Mouse (Mus musculus): ENCODE data around the gene Pax5.

The Pax5 gene

DNA sequence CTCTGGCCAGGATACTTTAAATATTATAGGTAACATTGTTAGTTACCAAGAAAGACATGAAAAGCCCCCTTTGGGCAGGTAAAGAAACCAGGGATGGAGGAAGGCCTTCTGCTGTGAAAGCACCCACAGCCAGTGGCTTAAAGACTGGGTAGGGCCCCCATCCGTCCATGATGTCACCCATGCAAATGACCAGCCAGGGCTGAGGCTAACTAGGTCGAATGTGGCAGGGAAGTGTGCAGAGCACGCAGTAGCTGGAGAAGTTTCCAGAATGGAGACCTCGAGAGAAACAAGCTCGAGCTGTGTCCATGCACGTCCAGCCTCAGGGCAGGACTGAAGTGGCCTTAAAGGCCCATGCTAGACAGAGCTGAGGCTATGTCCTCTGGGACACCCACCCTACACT, 42.9 kb downstream of the Pax5 start:
- no peak for DNase-seq (ENCODE audit: low spot score)

DNA sequence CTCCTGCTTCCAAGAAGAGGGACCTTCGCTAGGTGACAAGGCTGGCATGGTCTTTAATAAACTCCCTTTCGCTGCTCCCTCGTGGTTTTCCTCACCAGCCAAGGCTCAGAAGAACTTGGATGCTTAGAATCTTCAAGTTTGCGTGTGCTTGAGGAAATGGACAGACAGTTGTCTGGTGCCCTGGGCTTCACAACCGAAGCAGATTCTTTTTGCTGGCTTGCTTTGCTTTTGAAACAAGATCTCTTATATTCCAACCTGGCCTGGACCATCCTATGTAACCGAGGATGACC, 45.6 kb downstream of the Pax5 start:
- DNase-seq (ENCODE audit: low spot score): no peak

DNA sequence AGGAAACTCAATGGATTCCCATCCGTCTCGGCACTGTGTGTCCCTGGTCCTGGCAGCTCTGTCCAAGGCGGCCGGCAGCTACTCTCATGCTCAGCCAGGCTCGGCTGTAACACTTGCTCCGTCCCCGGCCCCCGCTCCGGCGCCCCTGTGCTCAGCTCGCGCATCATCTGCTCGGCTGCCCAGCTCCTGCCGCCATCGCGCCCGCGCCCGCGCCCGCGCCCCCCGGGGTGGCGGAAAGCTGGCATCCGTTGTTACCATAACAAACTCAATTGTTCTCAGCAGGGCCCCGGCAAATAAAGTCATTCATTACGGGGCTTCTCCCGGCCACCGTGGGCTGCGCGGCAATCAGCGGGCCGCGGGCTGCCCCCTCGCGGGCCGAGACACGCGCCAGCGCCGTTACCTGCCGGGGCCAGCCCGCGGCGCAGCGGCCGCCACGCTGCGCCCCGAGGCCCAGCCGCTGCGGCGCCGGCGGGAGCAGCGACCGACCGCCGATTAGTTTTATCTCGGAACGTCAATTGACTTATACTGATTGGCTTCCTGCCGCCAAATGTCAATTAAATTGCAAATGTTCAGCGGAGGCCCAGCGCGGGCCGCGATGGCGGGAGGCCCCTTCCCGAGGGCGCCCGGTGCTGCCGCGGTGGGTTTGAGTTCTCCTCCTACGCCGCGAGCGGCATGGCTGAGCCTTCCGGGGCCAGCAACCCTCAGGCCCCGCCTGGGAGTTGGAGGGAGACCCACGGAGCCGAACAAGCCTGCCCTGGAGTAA, 46.1 kb downstream of the Pax5 start:
- DNase-seq (ENCODE audit: low spot score): no peak

DNA sequence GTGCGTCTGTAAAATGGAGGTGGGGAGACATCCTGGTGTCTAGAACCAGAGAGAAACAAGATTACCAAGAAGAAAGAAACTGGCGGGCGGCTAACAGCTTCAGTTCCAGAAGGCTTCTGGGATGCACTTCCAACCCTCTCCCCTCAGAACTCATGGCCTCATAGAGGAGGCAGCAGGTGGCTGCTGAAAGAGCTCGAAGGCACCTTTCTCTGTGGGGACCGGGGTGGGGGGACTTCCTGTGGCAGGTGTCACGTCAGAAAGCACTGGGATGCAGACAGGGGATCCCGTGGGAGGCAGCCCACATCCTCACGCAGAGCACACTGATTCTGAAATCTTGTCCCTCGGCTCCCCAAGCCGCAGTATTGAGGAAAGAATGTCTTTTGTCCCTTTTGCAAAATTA, 46.8 kb downstream of the Pax5 start:
- no peak for DNase-seq (ENCODE audit: low spot score)

DNA sequence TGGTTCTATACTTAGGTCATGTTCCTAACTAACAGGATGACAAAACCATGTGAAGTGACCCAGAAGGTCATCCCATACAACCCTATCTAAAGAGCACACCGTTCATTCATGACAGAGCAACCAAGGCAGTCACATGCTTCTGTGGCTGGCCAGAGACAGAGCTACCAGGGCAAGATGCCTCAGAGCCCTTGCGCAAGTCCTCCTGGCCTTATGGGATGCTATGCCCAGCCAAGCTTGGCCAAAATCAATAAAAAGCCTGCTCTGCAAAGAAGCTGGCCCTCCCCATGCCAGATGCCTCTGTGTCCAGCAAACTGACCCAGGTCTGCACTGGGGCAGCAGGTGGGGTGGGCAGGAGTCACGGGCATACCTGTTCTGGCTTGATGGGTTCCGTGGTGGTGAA, 65.1 kb downstream of the Pax5 start:
- no peak for DNase-seq (ENCODE audit: low spot score)

DNA sequence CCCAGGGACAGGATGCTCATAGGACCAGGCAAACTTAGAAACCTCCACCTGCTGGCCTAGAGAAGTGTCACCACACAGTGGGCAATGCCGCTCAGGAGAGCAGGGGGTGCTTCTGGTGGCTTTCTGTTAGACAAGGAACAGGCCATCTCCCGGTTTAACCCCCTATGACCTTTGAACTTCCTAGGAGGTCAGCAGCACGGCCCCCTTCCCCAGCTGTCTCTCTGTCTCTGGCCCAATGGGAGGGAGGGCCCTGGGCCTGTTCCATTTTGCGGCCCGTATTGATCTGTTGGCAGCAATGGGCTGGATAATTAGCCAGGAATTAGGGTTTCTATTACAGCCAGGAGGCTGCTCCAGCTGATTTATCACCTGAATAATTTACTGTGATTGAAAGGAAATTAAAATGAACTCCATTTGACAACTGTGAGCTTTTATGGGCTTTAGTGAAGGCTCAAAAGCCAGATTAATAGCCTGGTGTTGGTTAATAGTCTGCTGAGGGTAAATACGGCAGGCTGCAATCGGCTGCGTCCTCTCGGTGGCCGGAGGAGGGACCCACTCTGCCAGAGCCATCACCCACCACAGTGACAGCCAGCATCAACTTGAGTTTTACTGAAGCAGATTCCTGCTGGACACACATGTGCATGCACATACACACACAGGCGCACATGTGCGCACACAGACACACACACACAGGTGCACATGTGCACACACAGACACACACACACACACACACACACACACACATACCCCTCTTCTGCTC, 68.3 kb downstream of the Pax5 start:
- DNase-seq (ENCODE audit: low spot score): no peak

DNA sequence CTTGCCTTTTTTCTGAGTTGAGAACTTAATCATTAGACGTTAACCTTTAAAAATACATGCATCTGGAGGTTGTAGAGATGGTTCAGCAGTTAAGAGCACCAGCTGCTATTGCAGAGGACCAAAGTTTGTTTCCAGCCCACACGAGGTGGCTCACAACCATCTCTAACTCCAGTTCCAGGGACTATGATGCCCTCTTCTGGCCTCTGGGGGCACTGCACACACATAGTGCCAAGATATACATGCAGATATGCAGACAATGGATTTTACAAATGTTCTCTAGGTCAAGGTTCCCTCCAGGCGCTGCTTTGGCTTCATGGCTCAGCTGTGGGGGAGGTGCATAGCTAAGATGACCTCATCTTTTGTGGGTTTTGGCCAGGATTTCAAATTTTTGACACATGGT, 74.7 kb downstream of the Pax5 start:
- DNase-seq (ENCODE audit: low spot score): no peak

DNA sequence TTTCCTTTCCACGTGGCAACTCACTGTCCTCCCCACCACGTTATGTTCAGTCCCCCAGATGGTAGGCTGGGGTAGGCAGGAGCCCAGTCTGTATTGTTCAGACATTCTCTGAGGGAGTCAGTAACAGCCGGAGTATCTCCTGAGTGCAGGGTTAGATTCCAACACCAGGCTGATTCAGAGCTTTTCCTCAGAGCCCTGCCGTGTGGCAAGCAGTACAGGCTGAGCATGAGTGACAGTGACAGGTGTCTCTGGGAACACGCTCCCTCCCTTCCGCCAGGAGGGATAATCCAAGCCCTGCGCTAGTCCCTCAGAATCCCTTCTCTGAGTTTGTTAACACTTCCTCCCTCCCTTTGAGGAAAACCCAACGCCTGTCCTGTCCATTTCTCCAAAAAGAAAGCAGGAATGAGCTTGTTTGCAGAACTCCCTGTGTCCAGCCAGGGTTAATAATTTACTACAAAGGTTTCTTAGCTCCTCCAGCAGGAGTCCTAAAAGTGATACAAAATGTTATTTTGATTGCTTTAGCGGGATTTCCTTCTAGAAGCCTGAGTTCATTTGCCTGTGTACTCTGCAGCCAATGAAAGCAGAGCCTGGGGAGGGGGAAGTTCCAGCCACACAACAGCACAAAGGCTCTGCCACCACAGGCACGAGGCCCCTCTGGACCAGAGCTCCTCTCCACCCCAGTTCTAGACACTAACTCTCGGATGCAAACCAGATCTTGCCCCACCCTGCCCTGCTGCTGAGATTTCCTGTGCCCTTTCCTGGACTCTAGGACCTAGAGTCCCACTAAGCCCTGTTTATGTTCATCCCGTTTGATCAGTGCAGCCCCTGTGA, 76.4 kb downstream of the Pax5 start:
- DNase-seq (ENCODE audit: low spot score): no peak

DNA sequence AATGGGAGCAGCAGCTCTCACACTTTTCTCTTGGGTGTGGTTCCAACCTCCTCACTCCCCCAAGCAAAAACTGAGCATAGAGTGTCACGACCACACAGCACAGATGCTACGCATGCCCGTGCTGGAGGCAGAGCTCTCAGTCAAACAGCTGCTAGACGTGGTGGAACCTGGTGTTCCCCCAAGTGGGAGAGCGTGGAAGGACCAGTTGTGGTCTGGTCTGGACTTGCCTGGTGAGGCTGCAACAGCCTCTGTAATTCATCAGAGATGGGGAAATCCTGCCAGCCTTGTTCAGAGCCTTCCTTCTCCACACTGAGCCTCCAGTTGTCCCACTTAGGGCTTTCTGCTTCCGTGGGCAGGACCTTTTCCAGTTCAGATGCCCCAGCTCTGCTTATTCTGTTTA, 80.2 kb downstream of the Pax5 start:
- no peak for DNase-seq (ENCODE audit: low spot score)

DNA sequence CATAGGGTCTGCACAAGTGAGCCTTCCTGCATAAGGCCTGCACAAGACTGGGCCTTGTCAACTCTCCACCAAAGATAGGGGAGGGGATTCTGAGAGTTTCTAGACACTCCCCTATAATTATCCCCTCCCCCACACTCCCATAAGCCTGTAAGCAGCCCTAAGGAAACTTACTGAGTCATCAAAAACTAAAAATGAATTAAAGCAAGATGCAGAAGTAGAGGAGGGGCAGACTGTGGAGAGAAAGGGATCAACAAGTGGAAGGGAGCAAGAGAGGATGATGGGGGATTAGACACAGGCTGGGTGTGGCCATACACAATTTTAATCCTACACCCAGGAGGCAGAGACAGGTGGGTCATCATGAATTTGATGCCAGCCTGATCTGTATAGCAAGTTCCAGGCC, 82.4 kb downstream of the Pax5 start:
- DNase-seq (ENCODE audit: low spot score): no peak

DNA sequence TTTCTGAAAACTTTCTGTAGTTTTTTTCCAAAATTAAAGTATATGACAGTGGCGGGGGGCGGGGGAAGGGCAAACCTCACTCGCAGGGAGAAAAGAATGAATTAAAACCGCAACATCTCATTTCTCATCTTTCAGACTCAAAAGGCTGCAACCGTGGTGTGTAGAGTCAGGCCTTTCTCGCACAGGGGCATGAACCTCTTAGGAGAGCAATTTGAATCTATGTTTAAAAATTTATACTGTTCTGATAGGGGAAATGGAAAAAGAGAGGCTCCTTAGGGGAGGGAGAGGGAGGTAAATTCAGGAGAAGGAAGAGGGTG, 85.2 kb downstream of the Pax5 start:
- DNase-seq (ENCODE audit: low spot score): no peak

DNA sequence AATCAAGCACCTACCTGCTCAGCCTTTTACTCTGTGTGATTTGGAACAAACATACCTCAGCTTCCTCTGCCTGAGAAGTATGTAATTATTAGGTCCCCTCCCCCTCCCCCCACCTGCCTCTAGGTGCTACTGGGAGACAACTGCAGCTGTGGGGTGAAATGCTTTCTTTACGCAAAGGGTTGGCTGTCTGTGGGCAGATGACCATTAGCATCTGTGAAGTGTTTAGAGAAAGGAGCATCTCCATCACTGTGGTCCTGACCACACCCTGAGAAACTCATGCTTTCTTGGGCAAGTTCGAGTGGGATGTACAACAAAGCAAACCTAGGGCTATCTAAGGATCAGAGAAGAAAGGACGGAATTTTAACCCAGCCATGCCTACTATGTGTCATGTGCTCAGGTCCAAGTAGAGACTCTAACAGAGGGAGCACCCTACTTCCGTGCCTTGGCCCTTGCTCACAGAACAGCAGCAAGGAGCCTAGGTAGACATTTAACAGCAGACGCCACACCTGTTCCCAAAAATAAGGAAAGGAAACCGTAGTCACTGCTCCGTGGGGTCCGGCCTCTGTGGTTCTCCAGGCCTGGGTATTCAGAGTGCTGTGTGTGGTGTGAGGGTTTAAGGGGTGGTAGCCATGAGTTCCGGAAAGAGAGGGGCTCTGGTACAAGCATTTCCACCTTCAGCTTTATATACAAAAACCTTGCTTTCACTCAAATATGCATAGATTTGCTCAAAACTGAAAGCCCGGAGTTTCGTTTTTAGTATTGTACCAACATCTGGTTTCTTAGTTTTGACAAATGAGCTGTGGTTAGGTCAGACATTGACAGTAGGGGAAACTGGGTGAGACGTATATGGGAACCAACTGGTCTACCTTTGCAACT, 85.8 kb downstream of the Pax5 start:
- DNase-seq (ENCODE audit: low spot score): no peak

DNA sequence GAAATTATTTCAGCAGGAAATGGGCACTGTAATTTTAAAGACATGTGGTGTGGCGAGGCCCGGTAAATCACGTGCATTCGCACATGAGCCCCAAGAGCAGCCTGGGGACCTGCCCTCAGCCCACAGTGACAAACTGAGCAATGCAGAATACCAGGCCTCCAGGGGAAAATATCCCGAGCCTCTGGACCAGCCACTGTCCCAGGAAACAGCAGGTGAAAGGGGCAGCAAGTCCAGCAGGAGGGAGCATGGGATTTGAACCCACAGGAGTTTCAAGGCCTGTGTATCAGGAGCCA, 86.9 kb downstream of the Pax5 start:
- DNase-seq (ENCODE audit: low spot score): no peak

DNA sequence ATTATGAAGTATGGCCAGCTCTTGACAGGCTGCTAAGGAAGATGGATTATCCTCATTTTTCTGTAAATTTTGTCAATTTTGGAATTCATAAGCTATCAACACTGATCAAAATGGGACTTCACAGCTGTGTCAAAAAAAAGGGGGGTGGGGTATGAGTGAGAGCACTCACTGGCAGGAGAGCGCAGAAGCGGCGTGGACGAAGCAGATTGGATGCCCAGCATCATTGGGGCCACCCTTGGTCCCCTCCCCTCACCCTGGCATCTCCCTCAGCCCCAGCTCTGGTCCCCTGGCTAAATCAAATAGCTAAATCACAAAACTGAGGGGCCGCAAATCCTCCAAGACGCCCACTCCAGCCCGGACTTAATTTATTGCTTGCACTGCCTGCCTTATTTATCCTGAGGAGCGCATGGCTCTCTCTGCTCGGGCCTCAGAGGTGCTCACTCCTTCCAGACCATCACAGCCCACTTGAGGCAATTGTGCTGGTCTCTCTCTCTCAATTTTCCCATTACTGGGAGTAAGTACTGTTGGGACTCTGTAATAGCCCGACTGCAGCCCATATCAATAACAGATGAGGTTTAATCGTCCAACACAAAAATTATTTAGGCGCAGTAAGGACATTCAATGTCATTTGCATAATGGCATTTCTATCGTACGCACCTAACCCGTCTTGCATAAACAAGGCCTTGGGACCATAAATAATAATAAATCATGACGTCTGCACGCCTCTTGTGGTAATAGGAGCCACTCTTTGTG, 87.4 kb downstream of the Pax5 start:
- no peak for DNase-seq (ENCODE audit: low spot score)

DNA sequence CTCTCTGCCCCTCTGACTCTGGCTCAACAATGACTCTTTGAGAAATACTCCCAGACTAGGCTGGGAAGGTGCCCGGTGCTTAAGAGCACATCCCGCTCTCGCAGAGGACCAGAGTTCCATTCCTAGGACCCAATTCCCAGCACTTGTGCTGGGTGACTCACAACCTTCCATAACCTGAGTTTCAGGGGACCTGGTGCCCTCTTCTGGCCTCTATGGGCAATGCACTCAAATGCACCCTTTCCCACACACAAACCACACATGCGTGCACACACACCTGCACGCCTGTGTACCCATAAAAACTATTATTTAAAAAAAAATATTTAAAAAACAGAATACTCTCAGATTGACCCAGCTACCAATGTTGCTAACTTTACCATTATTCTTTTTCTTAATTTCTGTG, 90.0 kb downstream of the Pax5 start:
- no peak for DNase-seq (ENCODE audit: low spot score)

DNA sequence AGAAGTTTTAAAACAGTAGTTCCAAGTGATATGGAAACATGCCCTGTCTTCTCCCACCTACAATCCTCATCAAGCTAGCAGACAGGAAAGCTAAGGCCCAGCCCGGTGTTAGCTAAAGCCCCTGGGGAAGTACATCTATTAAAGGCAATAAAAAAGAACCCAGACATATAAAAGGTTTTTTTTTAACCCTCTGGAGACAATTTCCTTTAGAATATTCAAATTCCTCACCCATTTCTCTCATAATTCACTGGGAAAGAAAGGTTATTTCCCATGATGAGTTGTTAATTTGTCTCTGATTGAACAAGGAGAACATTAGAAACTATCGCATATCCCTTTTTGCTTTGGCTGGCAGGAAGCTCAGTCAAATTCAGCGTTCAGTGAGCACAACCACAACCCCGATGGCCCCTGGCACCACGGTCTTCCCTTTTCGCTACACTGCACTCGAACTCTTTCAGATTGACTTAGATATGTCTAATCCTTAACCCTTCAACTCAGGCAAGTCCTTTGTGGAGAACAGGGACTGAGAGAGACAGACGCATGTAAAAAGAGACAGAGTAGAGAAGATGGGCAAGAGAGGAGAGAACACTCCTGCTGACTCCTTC, 96.1 kb downstream of the Pax5 start:
- DNase-seq (ENCODE audit: low spot score): no peak

DNA sequence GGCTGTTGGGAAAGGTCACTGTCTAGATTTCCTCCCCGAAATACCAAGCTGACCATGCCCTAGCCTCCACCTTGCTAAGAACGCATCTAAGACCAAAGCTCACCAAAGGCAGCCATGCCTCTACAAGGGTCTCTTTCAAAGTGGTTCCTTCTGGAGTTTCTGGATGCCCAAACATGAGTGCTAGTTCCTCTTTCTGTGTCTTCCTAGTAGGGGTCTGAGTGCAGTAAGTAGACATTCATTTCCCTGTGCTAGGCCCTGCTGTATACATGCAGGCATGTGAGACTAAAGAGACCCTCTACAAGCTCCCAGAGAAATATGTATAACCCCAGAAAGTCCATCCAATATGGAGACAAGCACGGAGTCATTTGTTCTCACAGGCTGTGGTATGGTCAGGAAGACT, 97.9 kb downstream of the Pax5 start:
- DNase-seq (ENCODE audit: low spot score): no peak

DNA sequence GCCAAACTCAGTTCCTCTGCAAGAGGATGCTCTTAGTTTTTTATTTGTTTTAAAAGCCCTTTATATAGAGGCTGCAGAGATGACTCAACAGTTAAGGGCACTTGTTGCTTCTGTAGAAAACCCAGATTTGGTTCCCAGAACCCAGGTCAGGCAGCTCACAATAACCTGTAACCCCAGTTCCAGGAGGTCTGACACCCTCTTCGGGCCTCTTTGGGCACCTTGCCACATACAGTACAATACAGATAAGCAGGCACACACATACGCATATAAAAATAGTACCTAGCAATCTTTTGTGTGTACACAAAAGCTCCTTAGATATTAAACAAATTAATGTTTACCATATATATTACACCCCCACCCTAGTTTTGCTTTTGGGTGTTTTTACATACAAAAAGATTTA, 104.8 kb downstream of the Pax5 start:
- DNase-seq (ENCODE audit: low spot score): no peak

DNA sequence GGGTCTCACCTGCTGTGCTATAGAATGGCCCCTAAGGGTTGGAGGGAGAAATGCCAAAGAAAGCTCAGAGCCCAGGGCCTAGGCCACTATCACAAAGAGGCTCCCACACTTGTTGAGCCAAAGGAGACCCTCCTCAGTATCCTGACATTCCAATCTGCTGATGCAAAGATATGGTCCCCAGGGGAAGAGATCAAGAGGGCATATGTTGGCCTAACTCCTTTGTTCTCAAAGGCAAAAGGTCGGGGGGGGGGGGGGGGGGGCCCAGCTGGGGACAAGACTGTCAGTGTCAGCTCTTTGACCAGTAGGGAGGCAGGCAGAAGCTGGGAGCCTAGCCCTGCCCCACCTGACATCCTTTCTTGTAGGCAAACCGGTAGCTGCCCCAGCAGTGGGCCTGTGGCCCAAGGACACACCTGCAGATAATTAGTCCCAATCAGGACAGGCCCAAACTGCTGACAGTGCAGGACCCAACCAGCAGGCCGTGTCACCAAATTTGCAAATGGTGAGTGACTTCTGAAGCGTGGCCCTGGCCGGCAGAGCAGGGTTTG, 108.0 kb downstream of the Pax5 start:
- DNase-seq (ENCODE audit: low spot score): no peak

DNA sequence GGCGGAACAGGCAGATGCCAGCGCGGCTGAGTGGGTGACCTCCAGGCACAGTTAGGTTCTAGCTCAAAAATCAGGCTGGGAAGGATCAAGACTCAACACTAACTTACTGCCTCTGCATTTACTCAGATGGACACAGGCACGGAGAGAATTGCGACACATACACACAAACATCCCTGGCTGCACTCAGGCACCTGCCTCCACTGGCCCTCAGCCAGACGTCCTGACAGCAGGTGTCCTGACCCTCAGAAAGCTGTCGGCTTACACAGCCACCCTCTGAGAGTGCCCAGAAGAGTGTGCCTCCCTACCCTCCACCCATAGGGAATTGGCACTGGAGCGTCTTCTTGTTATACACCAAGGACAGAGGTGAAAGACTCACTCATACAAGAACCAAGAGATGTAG, 108.9 kb downstream of the Pax5 start:
- DNase-seq (ENCODE audit: low spot score): no peak

DNA sequence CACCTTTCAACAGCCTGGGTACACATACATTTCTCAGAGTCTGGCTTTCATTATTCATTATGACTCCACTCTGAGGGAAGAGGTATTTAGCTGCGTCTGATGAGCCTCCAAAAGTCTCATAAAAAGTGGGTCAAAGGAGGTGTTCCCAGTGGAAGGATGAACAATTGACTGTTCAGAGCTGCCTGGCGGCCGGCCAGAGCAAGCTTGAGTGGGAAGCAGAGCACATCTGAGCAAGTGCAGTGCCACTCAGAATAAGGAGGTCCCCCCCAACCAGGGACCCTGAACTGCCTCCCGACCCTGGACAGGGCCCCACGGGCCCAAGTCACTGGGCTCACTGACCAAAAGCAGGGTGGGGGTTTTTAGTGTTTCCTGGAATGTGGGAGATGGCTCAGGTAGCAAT, 109.4 kb downstream of the Pax5 start:
- no peak for DNase-seq (ENCODE audit: low spot score)

All from T-cell, adult 2 months (primary cell).